Mouse (Mus musculus) naive thymus-derived CD4-positive, alpha-beta T cell, adult 2 months (primary cell): ENCODE results near the gene Fau.
A peak's percentile ranks its signal among the peaks of the same experiment; 100 is the strongest.

Experiments
- DNase-seq: peaks from one replicate; pipeline ENCODE4 v3.0.0-alpha.2; 2011; ENCODE audit warnings: low read depth

The Fau gene

DNA sequence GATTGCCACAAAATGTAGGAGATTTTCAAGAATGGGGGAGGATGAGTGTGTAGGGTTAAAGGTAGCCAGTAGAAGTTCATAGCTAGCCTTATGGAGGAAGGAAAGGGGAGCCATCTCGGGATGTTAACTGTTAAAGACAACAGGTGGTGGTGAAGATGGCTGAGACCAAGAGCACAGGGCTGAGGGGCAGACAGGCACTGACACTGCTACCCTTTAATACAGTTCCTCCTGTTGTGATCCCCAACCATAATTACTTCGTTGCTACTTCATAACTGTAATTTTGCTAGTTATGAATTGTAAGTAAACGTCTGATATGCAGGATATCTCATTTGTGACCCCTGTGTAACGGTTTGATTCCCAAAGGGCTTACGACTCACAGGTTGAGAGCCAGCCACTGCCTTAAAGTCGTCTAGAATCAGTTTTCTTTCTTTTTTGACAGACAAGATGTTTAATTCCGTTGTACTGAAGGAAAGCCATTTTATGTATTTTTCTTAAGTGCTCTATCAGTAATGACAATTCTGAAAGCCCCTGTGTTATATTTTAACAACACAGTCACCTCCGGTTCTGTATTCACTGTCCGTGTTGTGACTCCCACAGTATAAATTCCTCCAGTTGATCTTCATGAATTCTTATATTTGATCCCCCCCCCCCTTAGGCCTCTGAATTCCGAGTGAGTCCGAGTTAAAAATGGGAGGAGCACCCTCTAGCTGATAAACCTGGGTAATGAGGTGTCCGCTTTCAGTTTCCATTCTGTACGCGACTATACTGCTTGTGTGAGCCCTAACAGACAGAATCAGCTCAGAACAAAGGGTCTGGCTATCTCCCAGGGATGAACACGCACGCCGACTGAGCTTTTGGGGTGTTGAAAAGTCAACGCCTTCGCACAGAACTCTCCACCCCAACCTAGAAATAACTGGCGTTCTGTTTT lies 12.0 kb upstream of the Fau start:
- no peak for DNase-seq

DNA sequence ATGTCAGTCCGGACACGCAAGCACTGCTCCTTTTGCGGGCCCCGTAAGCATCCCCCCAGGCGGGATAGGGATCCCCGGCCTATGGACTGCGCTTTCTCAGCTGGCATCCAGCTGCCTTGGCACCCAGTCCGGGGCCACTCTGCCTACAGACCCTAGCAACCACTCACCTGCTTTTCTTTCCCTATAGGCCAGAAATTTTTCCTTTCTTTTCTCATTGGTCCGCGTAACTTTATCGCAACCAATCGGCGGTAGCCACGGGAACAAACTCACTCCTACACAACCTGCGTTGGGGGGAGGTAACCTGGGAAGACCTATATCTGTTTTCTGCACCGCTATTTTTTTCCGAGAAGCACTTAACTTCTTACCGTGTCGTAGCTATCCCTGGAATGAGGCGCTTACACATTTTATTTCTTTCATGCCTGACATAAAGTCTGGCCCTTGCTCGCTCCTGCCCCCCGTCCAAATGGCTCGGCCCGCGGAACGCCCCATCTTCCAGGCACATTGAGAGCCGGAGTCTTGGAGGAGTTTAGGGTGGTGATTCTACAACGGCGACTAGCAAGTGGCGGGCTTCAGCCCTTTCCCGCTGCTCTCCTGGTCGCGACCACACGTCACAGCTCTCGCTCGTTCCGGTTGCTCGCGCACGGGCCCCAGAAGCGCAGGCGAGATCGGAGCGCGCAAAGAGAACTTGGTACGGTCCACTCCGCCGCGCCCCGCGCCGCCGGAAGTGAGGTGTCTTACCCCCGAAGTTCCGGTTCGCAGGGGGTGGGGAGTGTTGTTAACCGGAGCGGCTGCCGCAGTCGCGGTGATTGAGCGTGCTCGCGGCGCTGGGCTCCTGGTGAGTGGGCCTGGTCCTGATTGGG lies 11.1 kb upstream of the Fau start, which contains the start of gene Syvn1:
Gene Syvn1 (plus strand): TSS at position 283 of the 860 bp plus-strand sequence.
- DNase-seq: peak; percentile 95

DNA sequence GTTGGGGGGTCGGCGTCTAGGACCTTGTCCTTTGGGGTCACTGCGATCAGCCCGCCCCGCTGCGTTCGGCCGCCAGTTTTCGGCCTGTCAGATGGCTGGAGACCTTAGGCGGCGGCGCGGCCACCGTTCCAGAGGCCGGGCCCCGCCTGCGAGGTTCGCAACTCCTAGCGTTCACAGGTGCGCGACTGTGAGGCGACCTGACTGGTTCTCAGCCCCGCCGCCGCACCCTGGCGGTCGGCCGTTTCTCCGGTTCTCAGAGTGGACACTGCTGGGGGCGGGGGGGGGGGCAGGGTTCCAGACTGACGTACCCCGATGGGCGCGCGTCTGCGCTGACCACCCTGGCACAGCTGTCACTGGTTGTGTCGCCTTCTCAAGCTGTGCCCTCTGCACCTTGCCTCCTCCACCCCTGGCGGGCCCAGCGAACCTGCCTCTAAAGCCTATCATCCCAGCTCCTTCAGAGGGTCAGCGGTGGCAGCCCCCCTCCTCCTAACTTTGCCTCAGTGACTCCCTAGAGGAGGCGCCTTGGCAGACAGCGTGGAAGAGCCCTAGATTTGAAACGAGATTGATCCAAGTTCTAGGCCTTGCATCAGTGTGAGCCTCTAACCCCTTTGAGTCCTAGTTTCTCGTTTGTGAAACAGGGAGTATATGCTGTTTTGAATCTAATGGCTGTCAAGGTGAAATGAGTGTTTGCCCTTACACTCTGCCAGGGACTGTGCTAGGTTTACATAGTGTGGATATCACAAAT lies 10.3 kb upstream of the Fau start:
- DNase-seq: no peak

- no peak for DNase-seq
Measured at GRCm38 (mm10) chr19:6047899-6048166, 9.8 kb upstream of the Fau start.

- DNase-seq: no peak
Measured at GRCm38 (mm10) chr19:6048681-6049410, 8.8 kb upstream of the Fau start.

- no peak for DNase-seq
Measured at GRCm38 (mm10) chr19:6052516-6052915, 5.1 kb upstream of the Fau start.

DNA sequence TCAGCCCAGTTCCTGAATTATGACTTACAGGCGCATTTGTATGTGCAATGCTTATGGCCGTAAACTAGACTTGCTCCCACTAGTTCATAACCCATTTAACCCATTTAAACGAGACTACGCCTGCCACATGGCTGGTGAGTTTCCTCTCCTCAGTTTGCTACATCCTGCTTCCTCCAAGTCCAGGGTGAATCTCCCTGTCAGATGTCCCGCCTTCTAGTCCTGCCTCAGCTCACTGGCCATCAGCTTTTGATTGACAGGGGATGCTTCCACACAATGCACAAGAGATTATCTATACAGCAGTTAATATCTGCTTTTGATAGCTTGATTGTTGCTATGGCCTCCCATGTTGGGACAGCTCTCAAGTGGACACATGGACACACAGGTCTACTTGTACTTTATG lies 3.3 kb upstream of the Fau start:
- DNase-seq: peak; percentile 10

GRCm38 (mm10) chr19:6056696-6057095 lies 948 bp upstream of the Fau start:
- DNase-seq: no peak

DNA sequence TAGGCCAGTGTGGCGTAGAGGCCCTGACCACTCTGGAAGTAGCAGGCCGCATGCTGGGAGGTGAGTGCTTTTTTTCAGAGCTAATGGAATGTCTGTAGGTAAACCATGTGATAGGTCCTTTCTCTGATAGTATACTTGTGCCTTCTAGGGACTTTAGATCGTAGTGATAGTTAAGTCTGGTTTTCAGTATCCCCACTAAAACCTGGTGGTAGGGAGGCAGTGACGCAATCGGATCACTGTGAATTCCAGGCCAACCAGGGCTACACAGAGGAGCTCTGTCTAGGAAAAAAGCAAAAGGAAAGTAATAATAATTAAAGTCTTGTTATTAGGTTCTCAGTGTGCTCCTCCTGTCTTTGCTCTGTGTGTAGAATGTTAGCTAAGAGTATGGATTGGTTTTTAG lies 869 bp downstream of the Fau start:
- DNase-seq: no peak

GRCm38 (mm10) chr19:6058966-6059365 lies 1.3 kb downstream of the Fau start:
- no peak for DNase-seq

- DNase-seq: peak; percentile 96
Measured at GRCm38 (mm10) chr19:6061021-6061533, 3.4 kb downstream of the Fau start, which contains the start of gene Znhit2. Gene Znhit2 (plus strand): TSS chr19:6061192.

DNA sequence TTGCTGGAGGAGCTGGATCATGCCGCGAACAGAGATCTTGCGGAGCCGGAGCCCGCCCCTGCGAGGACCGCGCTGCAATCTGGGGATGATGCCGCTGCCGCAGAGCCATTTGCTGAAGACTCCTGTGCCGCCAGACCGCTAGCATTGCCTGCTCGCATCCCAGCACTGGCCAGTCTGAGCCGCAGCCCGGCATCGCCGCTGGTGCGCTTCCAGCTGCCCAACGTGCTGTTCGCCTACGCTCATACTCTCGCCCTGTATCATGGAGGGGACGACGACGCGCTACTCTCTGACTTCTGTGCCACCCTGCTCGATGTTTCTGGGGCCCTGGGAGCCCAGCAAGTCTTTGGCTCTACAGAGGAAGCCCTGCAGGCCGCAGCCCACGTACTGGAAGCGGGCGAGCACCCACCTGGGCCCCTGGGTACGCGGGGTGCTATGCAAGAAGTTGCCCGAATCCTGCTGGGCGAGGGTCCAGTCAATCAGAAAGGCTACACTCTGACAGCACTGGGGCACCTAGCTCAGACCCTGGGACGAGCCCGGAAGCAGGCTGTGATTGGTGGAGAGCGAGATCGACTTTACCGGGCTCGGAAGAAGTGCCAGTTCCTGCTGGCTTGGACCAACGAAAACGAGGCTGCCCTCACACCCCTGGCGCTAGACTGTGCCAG lies 4.1 kb downstream of the Fau start:
- DNase-seq: peak; percentile 74

DNA sequence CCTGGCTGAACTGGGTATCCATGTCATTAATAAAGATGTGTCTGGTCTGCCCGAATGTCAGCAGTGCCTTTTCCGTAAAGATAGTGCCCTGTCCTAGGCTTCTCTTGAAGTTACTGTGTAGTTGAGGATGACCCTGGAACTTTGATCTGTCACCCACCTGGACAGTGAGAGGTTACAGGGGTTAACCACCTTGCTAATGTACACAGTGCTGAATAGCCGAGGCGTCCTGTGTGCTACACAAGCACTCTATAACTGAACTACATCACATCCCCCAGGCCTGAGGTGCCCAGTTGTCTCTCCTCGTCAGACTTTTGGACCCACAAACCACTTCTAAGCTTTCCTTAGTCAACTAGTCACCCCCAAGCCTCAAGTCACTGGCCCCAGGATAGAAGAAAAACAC lies 4.8 kb downstream of the Fau start:
- no peak for DNase-seq

DNA sequence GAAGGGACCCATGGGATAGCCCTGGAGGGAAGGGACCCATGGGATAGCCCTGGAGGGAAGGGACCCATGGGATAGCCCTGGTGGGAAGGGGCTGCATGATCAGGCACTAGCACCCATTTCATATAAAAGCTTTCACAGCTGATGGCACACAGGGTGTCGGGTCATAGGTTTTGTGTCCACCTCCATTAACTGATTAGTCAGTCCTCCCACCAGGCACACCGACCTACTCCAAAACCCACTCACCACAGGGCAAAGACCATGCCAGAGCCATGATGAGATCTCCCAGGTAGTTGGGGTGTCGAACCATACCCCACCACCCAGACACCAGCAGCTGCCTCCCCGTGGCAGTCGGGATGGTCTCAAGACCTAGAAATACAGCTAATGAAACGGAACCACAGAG lies 5.4 kb downstream of the Fau start:
- DNase-seq: no peak

GRCm38 (mm10) chr19:6066571-6066970 lies 8.9 kb downstream of the Fau start:
- no peak for DNase-seq

GRCm38 (mm10) chr19:6067011-6067723 lies 9.5 kb downstream of the Fau start:
- DNase-seq: peak; percentile 93

- peak; percentile 91 for DNase-seq
Measured at GRCm38 (mm10) chr19:6067724-6068415, 10.2 kb downstream of the Fau start, which contains the start of gene Tm7sf2. Gene Tm7sf2 (minus strand): TSS chr19:6068373.

DNA sequence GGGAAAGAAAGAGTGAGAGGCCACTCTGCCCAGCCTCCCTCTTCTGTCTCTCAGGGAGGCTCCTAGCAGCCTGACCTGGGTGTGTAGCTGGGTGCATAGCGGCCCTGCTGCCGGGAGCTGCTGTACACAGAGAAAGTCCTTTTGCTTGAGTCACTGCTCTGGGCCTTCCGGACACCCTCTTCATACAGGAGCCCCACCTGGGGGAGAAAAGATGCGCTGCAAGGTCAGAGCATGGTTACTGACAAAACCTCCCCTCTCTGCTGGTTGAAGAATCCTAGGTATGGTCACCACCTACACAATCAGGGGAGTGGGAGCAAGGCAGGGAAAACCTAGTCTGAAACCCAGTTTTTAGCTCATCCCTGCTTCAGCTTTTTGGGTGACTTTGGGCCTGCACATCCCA lies 11.3 kb downstream of the Fau start:
- no peak for DNase-seq

GRCm38 (mm10) chr19:6069851-6070250 lies 12.2 kb downstream of the Fau start:
- DNase-seq: no peak
